Mouse (Mus musculus) cerebellum, adult 9-11 months (tissue): ENCODE results near the gene Gal3st2.
"Not testable (repeated sequence)": the region's sequence is repeated elsewhere in the genome, so short reads cannot be mapped to it uniquely, and the experiment has no call there.

Experiments used
- DNase-seq: peaks from one replicate; pipeline ENCODE4 v3.0.0; 2022

Gal3st2 gene

DNA sequence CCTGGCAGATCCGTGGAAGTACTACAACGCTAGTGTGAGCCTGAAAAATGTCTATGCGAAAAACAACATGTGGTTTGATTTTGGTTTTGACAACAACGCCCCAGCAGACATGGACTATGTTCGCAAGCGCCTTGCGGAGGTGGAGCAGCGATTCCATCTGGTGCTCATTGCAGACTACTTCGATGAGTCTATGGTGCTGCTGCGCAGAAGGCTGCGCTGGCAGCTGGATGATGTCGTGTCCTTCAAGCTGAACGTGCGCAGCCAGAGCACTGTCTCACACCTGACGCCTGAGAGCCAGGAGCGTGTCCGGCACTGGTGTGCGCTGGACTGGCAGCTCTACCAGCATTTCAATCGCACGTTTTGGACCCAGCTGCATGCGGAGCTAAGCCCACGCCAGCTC is 13.3 kb downstream of the Gal3st2 start:
- not testable (repeated sequence) for DNase-seq

DNA sequence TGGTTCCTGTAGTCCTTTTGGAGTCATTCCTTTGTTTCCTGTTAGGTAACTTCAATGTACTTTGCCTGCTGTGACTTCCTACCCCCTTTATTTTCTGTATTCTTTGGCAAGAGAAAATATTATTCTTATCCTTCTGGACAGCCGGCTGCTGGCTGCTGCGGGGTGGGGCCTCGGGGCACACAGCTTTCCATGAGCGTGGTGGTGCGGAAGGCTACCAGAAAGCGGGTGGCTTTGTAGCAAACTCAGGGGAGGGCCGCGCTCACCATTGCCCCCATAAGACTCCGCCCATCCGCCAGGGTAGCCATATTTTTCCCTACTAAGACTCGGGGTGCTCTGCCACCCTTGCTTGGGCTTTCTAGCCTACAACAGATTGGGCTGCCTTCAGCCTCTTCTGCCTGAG is 20.7 kb downstream of the Gal3st2 start:
- DNase-seq, result not testable (repeated sequence)

DNA sequence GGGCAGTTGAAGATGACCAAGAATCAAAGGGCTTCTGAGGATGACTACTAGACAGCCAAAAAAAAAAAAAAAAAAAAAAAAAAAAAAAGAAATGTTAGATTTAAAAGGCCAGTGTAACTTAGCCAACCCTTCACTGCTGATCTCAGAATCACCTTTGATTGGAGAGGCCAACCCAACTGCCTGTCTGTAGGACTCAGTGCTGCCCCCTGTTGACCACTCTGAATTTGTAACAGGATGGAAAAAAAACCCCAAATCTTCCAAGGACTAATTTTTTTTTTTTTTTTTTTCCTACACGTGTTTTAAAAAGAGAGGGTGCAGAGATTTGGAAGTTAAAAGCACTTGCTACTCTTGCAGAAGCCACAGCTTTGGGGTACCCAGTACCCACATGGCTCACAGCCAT is 29.8 kb downstream of the Gal3st2 start:
- DNase-seq, result not testable (repeated sequence)

- not testable (repeated sequence) for DNase-seq
These were observed 36.3 kb downstream of the Gal3st2 start for GRCm38 (mm10) chr1:93897395-93897794.

DNA sequence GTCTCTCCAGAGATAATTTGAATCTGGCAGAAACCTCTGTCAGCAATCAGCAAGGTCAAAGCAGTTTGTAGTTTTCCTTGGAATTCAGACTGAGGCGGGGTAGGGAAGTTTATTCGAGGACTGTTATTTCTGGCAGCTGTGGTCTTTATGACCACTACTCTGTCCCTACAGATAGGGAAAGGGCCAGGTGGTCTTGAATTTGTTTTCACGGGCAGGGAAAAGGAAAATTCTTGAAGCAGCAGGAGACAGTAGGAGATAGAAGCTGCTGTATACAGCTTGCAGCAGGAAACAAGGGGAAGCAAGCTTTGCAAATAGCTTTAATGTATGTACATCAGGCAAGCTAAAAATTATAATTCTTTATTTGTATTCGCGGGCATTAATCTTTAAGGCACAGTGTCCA is 40.2 kb downstream of the Gal3st2 start:
- not testable (repeated sequence) for DNase-seq

- not testable (repeated sequence) for DNase-seq
These were observed 45.6 kb downstream of the Gal3st2 start for GRCm38 (mm10) chr1:93906690-93907089.

- DNase-seq, result not testable (repeated sequence)
These were observed 48.0 kb downstream of the Gal3st2 start for GRCm38 (mm10) chr1:93908977-93909586.

DNA sequence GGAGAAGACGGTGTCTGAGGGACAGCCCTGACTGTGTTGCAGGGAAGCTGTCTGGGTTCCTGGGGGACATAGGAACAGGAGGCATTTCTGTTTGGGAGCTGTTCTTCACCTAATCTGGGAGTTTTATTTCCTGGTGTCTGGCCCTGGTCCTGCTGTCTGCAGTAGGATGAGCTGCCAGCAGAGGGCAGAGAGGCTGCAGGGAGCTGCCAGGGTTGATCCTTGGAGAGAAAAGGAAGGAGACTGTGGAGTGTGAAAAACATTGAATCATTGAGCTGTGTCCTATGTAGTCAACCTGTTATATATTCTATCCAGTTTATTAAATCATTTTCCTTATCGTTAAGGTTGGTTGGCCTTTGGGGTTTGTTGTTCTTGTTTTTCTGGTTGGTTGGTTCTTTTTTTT is 50.8 kb downstream of the Gal3st2 start:
- not testable (repeated sequence) for DNase-seq

- DNase-seq, result not testable (repeated sequence)
These were observed 56.1 kb downstream of the Gal3st2 start for GRCm38 (mm10) chr1:93917160-93917559.

DNA sequence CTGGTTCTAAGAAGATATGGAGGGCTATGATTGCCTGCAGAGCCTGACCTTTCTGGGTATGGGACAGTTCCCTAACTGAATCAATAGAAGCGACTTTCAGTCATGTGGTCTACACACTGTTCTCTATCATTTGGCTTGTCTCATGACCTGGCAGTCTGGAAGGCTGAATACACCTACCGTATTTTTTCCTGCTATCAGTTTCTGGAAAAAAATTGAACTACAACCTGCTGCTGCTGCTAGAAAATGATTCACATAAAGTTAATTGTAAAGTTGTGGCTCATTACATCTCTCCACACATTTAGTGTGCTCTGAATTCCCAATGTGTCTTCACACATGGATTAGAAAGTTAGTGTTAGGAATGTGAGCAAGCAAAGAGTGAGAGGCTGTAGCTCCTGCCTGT is 56.9 kb downstream of the Gal3st2 start, which contains the start of gene Gal3st2b:
TSS of gene Gal3st2b (plus strand) at position 301 of the 400 bp plus-strand sequence.
- not testable (repeated sequence) for DNase-seq

DNA sequence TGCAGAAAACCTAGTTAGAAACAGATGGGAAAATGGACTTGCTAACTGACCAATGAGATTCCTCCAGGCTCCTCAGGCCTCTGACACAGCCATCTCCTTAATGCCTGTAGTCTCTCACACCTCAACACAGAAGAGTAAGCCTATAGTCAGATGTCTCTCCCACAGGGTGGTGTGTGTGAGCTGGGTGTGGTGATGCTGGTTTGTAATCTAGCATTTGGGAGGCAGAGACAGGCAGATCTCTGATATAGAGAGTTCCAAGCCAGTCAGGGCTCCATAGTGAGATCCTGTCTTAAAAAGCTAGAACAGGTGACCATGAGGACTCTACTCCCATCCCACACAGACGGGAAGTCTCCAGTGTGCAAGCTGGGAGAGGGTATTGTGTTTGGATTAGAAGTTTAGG is 57.7 kb downstream of the Gal3st2 start:
- DNase-seq, result not testable (repeated sequence)

- not testable (repeated sequence) for DNase-seq
These were observed 58.2 kb downstream of the Gal3st2 start for GRCm38 (mm10) chr1:93919321-93919720.

DNA sequence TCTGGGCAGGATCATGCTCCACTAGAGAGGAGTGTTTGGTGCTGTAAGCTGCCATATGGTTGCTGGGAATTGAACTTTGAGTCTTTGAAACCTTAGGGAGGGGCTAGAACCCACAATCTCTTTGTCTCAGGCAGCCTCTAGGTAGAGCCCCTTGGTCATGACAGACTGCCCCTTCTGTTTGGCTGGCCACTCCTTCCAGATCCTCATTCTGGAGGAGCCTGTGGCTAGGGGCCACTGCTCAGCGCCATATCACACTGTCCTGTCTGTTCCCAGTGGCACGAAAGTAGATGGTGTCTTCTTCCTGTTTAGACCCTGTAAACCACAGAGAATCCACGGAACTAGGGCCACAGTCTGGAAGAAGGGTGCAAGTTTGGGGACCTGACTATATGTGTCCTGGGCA is 61.5 kb downstream of the Gal3st2 start:
- not testable (repeated sequence) for DNase-seq

DNA sequence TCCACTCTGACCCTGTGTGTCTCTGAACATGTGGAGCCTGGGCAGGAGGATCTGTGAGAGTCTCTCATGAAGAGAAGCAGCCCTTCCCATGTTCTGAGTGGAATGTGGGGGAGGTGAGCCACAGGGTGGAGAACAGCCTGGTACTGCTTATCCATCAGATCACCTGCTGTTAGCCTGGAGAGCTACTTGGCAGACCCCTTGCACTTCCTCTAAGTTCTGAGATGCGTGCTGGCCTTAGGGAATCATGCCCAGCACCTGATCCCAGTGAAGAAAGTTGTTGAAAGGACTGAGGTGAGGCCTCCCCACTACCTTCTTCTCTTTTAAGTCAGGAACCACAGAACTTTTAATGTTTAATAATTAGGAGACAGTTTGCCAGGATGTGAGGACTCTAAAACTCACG is 62.0 kb downstream of the Gal3st2 start:
- not testable (repeated sequence) for DNase-seq
